Mouse (Mus musculus): ENCODE data around the gene Inhba. TPM values are rescaled to one million over a fixed set of nuclear protein-coding genes. Genes with fewer than 3 reads are reported as not detected.

Gene Inhba
- polyA plus RNA-seq, 1 experiment, result 4.4 TPM

DNA sequence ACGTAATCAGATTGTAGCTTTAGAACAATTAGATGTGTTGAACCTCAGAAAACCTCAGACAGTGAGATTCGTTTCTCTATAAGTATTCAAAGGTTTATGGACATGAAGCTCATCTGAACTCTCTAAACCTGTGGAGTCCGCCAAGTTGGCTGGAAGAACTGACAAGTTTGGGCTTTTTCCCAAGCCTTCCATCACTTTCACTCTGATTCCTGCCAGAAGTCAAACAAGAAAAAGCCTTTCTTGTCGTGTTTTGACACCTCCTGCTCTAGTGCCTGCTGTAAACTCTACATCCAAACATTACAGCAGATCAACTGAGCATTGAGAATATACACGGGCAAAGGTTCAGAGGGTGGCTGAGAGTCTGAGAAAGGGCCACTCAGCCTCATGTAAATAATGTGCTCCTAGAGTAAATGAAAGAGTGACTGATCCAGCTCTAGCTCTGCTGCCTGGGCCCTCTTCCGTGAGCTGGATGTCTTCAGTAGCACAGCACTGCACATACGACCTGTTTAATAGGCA lies 66.6 kb downstream of the Inhba start:
- TF ChIP-seq CTCF (IDR thresholded peaks at IDR 0.05; ENCODE audit: extremely low read depth, insufficient read depth, low read length) (no peak), POLR2A (IDR thresholded peaks at IDR 0.05; ENCODE audit: extremely low read depth, insufficient read depth, low read length) (no peak)
- no peak overlapping the region for H3K4me3 ChIP-seq (ENCODE audit: insufficient read depth, low read length)

GRCm38 (mm10) chr13:16080205-16080604 lies 68.6 kb downstream of the Inhba start:
- no peak for TF ChIP-seq POLR2A (IDR thresholded peaks at IDR 0.05; ENCODE audit: extremely low read depth, insufficient read depth, low read length)
- no peak for TF ChIP-seq CTCF (IDR thresholded peaks at IDR 0.05; ENCODE audit: extremely low read depth, insufficient read depth, low read length)
- H3K4me3 ChIP-seq (ENCODE audit: insufficient read depth, low read length), result no peak overlapping the region
- H3K4me1 ChIP-seq (ENCODE audit: control insufficient read depth, insufficient read depth, low read length), result no peaks in the 10 kb centered on the region
- H3K27ac ChIP-seq (ENCODE audit: insufficient read depth, low read length), result no peak overlapping the region

More for the DNA sequence above, 66.6 kb downstream of the Inhba start:
- Histone ChIP-seq H3K27ac (ENCODE audit: insufficient read depth, low read length) (no peak overlapping the region), H3K4me1 (ENCODE audit: control insufficient read depth, insufficient read depth, low read length) (no peaks in the 10 kb centered on the region)
